Mouse (Mus musculus) heart, postnatal 4 days (tissue): Measurements from ENCODE around the gene Tspan2. TPM values are rescaled to one million over a fixed set of nuclear protein-coding genes. Genes with fewer than 3 reads are reported as not detected.

ENCODE experiments used
- DNase-seq: peaks from one replicate; pipeline ENCODE4 v3.0.0; 2021
- total RNA-seq, 2 experiments: library from RNA; stranded (reverse); gene quantifications; 2 replicates each; pipeline ENCODE4 v1.2.3; 2021

The Tspan2 gene
- total RNA-seq, 2 experiments from 2014 or later = 49.5 to 50.6 TPM

DNA sequence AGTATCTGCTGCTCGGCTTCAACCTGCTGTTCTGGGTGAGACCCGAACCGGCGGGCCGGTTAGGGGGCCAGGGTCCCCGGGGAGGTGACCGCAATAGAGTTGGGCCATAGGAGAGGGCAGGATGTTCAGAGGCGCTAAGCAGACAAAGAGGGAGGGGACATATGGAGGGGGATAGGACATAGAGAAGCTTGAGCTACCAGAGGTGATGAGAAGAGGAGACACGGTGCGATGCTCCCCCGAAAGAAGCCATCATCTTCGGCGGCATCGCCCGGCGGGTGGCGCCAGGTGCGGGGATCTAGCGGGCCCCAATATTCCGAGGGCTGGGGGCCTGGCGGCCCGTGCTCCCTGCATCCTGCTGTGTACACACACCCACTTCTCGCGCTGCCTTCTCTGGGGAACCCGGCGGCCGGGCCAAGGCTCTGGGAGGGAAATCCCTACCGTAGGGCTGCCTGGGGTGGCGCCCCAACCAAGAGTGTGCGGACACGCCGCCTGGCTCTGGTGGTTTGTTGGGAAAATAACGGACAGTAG, 766 bp downstream of the Tspan2 start:
- peak; percentile 69 for DNase-seq

DNA sequence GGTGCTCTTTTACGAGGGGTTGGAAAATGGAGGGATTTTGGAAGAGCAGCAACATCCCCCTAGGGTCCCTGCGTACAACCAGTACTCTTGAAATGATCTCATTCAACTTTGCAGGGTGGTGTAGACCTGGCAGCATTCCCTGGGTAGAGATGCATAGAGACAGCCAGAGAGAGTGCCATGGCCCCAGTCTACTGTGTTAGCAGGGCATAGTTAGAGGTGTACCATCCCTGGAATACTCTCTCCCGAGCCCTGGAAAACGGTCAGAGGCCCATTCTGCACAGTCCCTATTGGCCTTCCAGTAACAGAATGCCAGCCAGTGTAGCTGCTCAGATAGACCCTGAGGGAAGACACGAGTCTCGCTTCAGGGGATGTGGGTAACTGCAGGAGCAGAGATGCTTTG, 1.3 kb downstream of the Tspan2 start:
- no peak for DNase-seq

DNA sequence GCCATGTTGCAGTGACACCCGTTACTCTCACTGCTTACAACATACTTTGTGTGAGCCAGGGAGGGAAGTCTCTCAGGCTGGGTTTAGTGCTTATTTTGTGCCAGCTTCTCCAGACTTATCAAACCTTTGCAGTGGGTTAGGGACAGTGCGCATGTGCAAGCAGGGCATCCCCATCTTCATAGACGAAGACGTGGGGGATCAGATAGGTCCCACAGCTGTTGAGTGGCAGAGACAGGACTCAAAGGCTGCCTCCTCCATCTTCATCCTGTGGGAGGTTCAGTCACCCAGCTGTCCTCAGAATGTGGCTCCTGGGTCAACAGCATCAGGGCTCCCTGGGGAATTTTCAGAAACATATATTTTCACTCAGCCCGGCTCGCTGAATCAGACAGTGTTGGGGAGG, 2.1 kb downstream of the Tspan2 start:
- DNase-seq = no peak

DNA sequence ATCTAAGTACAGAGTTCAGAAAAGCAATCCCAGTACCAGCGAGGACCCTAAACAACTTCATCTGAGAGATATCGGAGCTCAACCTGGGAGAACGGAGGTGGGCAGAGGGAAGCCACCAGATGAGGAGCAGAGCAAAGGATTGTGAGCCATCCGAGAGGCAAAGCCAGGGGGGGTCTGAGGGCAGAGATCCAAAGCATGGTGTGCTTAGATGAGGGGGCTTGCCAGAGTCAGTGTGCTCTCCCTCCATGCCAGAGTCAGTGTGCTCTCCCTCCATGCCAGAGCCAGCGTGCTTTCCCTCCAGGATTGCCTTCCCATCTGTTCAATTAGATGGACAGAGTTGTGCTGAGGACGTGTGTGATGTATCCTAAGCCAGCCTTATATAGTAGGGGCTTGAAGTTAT, 2.8 kb downstream of the Tspan2 start:
- no peak for DNase-seq

DNA sequence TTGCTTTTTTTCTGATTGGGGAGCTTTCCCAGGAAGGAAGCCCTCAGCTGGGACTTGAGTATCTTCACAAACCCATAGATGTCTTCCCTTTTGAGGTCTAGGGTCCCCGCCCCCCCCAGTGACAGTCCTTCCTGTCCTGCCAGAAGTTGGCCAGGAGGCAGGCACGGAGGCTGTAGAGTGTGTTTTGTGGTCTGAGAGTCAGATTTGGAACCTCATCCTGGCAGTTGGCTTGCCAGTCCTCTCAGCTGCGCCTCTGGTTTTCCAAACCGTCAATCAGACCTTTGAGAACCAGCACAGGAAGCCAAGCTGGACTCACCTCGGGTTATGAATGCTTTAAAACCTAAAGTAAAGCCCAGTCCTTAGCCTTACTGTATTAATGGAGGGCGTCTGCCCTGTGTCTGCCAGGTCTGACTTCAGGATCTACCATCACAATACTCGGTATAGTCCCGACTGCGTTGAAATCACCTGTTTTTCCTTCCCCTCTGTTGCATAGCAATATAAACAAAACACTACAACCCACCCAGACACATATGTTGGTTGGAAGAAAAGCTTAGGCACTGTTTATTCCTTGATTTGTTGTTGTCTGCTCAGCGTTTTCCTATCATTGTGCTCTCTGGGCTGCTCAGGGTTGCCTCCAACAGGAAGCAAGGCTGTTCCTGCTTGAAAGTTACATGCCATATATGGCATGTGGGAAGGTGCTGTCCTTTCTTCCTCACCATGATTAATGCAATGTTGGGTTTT, 4.0 kb downstream of the Tspan2 start:
- no peak for DNase-seq

DNA sequence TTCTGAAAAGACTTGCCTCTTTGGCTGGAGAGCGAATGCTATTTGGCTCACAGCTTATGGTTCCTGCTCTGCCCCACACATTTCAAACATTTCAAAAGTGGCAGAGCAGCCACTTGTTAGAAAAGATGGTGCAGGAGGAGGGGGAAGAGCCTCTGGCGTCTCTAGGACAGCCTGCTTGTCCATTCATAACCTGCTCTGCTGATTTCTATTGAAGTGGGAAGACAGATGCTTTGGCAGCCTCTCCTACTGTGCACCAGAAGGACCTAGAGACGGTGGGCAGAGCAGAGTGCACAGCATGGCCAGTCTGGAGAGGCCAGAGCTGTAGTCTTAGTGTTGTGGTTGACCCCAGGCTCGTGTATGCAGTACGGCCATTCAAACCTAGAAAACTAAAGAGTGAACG, 4.6 kb downstream of the Tspan2 start:
- no peak for DNase-seq

DNA sequence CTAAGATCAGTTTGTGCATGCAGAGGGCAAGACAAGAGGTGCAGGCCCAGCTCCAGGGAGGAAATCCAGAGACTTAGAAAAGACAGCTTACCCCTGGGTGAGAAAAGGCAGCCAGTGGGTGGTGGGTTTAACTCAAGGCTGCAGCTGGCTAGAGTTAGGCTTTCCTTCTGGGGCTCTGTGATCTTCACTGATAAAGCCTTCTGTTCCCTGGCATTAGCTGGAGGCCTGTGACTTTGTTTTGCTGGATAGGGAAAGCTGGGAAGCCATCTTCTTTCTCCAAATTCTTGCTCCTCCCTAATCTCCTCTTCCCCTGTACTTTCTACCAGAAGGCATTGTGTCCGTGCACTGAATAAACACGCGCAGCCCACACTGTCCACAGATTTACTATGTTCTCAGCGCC, 8.4 kb downstream of the Tspan2 start:
- no peak for DNase-seq

DNA sequence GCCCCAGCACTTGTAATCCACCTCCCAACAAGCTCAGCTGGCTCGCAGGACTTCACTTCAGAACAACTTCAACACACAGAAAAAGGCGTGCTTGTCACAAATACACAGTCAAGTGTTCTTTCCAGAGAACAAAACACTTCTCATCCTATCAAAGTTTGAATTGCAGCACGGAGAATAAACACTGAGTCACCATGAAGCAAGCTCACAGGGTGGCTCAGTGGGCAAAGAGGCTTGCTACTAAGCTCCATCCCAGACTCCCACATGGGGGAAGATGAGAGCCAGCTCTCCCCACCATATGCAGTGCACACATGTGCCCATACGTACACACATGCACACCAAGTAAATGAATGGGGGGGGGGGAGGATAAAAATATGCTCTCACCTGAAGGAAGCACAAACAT, 8.9 kb downstream of the Tspan2 start:
- DNase-seq = no peak

DNA sequence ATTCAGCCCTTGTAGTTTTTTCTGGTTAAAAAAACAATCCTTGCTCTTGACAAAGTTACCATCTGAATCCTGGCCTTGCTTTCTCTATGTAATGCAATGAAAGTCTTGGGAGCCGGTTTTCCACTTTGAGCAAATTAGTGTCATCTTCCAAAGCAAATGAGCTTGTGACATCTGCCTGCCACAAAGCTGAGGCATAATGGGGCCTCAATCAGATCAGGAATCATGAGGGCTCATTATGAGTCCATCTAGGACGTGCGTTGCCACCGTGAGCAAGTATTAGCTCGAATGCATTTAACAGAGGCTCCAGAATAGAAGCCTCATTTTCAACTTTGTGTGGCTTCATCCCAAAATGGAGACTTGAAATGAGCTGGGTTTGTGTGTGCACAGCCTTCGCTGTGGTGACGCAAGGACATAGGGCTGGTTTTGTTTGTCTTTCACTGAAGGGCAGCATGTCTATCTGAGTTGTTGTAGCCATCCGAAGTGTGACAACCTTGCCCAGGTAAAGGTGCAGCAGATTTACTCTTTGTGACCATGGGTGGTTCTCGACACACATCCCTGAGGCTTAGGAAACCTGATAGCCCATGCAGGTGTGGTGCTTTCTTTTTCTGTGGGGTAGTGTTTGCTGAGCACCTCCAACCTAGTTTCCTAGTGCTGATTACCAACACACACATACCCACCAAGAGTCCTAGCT, 9.6 kb downstream of the Tspan2 start:
- no peak for DNase-seq

DNA sequence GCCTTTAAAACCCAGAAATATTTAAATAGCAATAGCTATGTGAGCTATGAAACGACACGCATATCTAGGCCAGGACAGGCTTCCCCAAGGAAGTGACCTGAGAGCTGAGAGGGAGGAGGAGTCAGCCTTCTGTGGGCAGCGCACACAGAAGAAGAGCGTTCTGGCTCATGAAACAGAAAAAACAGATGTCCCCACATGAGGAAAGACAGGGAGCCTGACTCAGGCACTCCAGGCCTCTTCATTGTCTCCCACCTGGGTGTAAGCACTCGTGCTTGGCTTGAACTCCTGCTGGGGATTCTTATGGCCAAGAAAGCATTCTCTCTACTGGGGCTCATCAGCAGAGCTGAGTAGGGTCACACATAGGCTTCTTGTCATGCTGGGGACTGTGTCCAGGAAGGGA, 10.3 kb downstream of the Tspan2 start:
- peak; percentile 31 for DNase-seq

DNA sequence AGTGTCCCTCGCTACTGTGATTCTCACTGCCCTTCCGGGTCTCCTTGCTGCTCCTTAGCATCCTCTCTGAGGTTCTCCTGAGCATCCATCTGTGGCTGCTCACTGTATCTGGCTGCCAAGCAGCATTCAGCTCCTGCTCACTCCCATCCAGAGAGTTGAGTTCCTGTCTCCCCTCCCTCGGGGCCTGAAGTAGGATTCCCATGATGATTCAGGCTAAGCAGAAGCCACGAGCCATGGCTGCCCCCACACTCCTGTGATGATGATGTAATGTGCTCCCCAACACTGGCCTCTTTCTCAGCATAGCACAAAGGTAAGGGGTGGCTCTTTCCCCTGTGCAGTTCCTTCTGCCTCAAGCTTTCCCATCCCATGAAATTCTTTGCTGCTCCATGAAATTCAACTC, 11.8 kb downstream of the Tspan2 start:
- no peak for DNase-seq

DNA sequence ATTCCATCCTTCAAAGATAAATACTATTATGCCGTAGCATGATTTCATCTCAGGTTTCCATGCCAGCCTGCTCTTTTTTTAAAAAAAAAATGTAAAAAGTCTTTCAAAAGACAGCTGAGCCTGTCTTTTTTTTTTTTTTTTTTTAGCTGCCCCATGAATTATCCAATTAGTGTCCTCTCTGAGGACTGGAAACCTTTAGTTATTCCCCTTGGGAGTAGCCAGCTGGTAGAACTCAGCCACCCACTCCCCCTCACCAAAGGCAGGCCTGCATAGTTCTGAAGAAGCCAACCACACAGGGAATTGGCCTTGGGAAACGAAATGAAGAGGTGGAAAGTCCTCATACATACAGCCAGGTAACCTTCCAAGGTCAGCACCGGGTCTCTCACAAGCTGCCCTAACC, 13.7 kb downstream of the Tspan2 start:
- no peak for DNase-seq

DNA sequence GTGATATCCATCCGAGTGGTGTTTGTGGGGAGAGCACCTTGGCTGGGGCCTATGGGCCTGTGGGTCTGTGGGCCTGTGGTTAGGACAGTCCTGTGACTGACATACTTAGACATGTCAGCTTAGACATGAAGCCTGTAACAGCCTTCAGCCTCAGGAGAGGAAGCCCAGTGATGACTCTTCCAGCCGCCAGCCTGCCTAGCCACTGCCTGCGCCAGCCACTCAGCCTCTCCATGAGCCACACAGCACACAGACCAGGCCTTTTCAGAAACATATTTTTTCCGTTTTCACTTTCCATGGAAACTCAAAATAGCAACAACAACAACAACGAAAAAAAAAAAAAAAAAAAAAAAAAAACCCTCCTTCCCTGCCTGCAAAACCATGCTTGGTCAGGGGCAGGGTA, 14.4 kb downstream of the Tspan2 start:
- DNase-seq = no peak

DNA sequence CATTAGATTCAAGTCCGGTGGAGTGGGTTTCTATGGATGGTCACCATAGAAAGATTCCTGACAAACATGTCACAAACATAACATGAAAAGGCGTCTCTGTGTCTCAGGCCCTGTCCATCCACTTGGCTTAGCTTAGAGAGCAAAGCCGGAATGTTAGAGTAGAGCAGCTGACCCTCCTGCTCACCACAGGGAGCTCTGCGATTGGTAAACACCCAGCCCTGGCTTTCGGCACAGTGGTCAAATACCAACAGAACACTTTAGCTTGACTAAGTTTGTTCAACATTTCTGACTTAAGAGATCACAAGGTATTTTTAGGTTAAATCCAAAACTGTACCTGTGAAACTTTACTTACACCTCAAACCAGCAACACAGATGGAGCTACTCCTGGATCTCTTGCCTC, 16.8 kb downstream of the Tspan2 start:
- DNase-seq = no peak

DNA sequence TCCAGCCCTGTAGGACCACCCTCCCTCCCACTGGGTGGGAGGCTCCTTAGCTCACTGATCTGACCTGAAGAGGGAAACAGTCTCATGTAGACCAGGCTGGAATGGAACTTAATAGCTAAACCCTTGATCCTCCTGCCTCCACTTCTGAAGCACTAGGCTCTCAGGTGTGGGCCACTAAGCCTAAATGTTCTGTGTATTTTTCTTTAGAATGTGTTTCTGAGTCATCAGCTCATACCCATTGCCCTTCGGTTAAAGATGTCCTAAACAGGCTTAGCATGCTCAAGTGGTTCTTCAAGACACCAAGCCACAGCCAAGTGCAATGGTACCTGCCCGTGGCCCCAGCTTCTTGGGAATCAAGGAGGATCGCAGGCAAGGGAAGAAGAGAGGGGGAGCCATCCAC, 17.2 kb downstream of the Tspan2 start:
- DNase-seq = no peak

DNA sequence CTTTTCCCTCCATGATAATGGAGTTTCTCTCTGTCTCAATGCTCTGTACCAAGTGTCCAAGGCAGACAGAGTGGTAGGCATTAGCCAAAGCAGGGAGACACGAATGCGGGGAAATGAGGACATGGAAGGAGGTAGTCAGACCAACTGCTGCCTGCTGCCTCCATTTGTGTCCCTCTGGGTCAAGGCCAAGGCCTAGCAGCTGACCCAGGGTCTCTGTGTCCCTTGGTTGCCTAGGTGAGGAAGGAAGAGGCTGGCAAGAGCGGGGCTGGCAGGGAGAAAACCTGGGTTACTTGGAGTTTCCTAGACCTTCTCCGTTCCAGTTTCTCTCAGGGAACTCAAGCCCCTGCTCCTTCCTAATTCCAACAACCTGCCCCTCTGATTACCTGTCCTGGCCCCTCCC, 17.7 kb downstream of the Tspan2 start:
- no peak for DNase-seq

DNA sequence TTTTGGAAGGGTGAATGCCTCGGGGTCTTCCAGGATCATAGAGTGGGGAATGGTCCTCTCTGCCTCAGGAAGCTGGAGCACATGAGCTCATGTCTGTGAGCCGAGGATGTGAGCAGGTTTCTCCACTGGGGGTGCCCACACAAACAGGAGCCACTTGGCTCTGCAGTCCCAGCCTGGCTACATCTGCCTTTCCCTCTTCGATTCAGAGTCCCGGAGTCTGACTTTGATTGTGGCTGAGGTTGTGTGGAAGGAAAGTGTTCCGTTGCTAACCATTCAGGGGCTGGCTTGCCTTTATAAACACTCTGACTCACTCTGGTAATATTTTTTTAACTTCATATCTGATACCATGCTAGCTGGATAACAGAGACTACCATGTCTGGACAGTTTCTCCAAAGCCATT, 18.1 kb downstream of the Tspan2 start:
- DNase-seq = peak; percentile 23

DNA sequence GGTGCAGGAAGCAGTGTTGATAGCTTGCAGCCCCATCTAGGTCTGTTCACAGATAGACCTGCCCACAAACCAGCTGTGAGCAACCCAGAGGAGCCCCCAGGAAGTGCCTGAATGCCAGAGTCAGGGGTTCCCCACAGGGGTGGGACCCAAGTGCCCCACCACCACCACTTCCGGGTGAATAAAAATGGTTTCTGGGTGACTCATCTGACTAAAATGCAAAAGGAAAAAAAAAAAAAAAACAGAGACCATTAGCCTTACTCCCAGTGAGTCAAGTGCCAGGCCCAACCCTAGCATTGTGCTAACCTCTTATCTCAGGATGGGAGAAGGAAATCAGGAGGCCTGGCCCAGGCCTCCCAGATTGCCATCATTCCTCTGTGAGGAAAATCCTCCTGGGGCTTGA, 21.5 kb downstream of the Tspan2 start:
- peak; percentile 35 for DNase-seq

DNA sequence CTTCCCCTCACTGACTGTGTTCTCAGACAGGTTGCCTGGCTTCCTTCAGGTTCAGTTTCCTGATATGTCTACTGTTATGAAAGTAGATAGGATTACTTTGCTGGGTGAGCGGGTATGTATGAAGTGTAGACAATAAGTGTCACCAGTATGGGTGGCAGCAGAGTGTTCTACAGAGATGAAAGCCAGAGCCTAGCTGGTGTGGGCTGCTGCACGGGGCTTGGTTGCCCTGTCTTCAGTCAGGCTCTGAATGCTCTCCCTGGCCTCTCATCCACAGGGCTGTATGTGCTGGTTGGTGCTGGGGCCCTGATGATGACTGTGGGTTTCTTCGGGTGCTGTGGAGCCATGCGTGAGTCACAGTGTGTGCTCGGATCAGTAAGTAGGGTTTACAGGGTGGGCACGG, 22.7 kb downstream of the Tspan2 start:
- DNase-seq = no peak

DNA sequence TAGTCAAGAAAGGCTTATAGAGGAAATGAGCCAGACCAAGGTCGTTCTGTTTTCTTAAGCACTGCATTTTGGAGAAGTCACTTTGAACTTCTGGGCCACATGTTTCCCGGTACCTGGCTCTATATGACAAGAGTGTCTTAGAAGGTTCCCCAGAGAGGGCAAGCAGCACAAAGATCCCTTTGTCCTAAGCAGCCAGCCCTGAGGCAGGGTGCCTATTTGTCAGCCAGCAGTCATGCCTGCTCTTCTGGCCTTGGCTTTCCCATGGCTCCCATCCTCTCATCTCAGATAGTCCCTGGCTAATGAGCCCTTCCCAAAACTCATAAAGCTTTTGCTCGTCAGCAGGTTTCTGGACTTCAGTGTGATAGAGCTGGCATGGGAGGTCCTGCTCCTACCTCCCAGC, 25.9 kb downstream of the Tspan2 start:
- no peak for DNase-seq

DNA sequence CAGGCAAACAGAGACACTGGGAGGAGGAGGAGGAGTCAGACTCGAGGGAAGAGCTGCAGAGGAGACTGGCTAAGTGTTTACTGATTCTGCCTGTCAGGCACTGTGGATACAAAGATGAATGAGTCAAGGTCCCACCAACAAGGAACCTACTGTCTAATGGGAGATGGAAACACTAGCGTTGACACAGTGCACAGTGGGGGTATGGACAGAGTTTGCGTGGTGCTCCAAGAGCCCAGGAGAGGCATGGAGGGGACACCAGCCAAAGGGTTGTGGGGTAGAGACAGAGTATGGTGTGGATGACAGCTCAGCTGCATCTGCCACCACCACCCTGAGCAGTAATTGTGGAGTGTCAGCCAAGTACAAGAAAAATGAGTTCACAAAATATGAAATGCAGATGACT, 28.1 kb downstream of the Tspan2 start:
- no peak for DNase-seq

DNA sequence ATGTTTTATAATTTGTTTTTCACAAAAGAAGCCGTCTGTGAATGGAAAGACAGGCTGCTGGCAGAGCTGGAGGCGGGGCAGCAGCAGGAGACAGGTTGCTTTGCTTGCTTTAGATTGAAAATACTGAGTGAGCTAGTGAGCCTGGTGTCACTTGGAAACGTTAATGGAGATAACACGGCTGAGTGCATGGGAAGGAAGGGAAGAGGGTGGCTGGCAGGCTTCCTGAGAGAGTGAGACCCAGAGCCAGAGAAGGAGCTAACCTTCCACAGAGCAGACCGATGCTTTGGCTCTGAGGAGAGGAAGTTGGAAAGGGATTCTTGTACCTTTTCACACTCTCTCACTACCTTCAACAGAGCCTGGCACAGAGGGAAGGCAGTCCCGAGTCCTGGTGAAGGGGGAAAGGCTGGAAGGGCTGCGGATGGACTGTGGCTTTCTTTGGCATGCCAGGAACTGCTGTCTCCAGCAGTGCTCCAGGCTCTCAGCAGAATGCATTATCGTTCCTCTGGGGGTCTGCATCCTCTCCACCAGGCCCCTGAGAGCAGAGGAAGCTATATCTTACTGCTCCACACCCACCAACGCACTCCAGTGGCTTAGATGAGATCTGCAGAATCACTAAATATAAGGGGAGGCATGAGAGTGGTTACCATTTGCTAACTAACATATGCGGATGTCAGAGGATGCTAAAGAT, 29.5 kb downstream of the Tspan2 start:
- peak; percentile 46 for DNase-seq

DNA sequence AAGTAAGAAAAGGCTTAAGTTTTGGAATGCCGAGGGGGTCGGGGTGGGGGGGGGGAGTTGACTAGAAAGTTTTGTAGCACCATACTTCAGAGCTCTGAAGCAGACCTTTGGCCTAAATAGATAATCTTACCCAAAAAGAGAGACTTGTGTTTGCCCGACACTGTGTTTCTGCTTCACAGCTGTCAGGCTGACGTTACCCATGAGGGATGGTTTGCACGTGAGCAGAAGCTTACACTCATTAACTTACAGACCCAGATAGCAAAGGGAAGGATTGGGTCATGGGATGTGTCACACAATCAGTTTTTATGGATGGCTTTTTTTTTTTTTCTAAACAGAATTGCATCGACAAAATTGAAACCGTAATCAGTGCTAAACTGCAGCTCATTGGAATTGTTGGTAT, 30.5 kb downstream of the Tspan2 start:
- DNase-seq = no peak

DNA sequence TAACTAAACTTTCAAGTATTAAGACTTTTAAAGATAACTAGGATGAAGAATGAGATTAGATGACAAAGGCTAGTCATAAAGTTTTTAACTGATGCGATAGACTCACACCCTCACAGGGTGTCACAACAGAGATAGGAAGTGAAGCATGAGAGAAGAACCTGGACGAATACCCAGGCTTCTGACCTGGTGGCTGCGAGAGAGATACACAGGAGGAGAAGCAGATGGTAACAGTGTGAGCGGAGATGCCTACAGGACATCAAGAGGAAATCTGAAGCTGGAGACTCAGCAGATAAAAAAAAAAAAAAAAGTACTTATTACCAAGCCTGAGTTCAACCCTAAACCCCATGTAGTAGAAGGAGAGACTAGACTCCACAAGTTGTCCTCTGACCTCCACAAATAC, 38.7 kb downstream of the Tspan2 start:
- no peak for DNase-seq
